Mouse (Mus musculus) lung, postnatal 0 days (tissue): ENCODE measurements around the gene Slc25a12.

ENCODE experiments used
- CTCF ChIP-seq: IDR thresholded peaks from 2 replicates; pipeline ENCODE4 v1.5.1; 2016; ENCODE audit warnings: antibody characterized with exemption, mild to moderate bottlenecking
- EP300 ChIP-seq: IDR thresholded peaks from 2 replicates; pipeline ENCODE4 v1.6.1; 2016; ENCODE audit warnings: antibody characterized with exemption, mild to moderate bottlenecking, control low read depth

- TF ChIP-seq CTCF, result no peak
- no peak for TF ChIP-seq EP300
Measured at GRCm38 (mm10) chr2:71350904-71351726, 16.4 kb downstream of the Slc25a12 start.
